Mouse (Mus musculus) gastrocnemius, postnatal 4 days (tissue): Measurements from ENCODE around the gene Tshr. TPM values are rescaled to one million over a fixed set of nuclear protein-coding genes. Genes with fewer than 3 reads are reported as not detected.
"Not testable (repeated sequence)": the region's sequence is repeated elsewhere in the genome, so short reads cannot be mapped to it uniquely, and the experiment has no call there.

Experiments used
- DNase-seq, 2 experiments: peaks; one replicate each; pipeline ENCODE4 v3.0.0; 2021 to 2022; ENCODE audit warnings: low spot score in 2 of 2, mixed read lengths in 2 of 2
- long read RNA-seq, 2 experiments: library from polyadenylated mRNA; stranded (forward); transcript quantifications; one replicate each; pipeline ENCODE4 v2.0.0; 2021
- total RNA-seq, 2 experiments: library from RNA; stranded (reverse); gene quantifications; 2 replicates each; pipeline ENCODE4 v1.2.3; 2021

The Tshr gene
- total RNA-seq = 1 to 10 TPM; 2.4 to 5.7 TPM
- long read RNA-seq, experiment 1, full-length matches to known transcripts = 2 of 8 reads
- long read RNA-seq, experiment 1, partial matches to known transcripts = 3 of 8 reads
- long read RNA-seq, experiment 1, other reads (novel, unspliced or antisense) = 3 of 8 reads
- long read RNA-seq, experiment 2, full-length matches to known transcripts = 3 of 4 reads
- long read RNA-seq, experiment 2, partial matches to known transcripts = 0 of 4 reads
- long read RNA-seq, experiment 2, other reads (novel, unspliced or antisense) = 1 of 4 reads

GRCm38 (mm10) chr12:91384281-91385017, at the start of gene Tshr, which contains the start of gene Cep128:
Tshr (plus strand) TSS chr12:91384563.
Cep128 (minus strand) TSS chr12:91384409.
- peak; percentile 80 to 91 for DNase-seq

- not testable (repeated sequence) for DNase-seq
These were observed 45.7 kb upstream of the Tshr start for GRCm38 (mm10) chr12:91338656-91339055.

GRCm38 (mm10) chr12:91353783-91354182, 30.6 kb upstream of the Tshr start:
- DNase-seq = no peak

GRCm38 (mm10) chr12:91369173-91369572, 15.2 kb upstream of the Tshr start:
- DNase-seq = no peak

GRCm38 (mm10) chr12:91383516-91384264, 673 bp upstream of the Tshr start:
- DNase-seq = peak in 1 of 2 experiments; percentile 15

- peak; percentile 38 to 75 for DNase-seq
These were observed 16.1 kb downstream of the Tshr start for GRCm38 (mm10) chr12:91400232-91401048.

- DNase-seq = no peak
These were observed 16.6 kb downstream of the Tshr start for GRCm38 (mm10) chr12:91401049-91401352.

- DNase-seq = no peak
These were observed 25.9 kb downstream of the Tshr start for GRCm38 (mm10) chr12:91410306-91410705.

GRCm38 (mm10) chr12:91412461-91413182, 28.3 kb downstream of the Tshr start:
- no peak for DNase-seq

GRCm38 (mm10) chr12:91415112-91415511, 30.7 kb downstream of the Tshr start:
- DNase-seq = no peak

GRCm38 (mm10) chr12:91416828-91417227, 32.5 kb downstream of the Tshr start:
- DNase-seq = no peak

GRCm38 (mm10) chr12:91418791-91419190, 34.4 kb downstream of the Tshr start:
- DNase-seq = peak; percentile 42 to 49

GRCm38 (mm10) chr12:91421272-91421671, 36.9 kb downstream of the Tshr start:
- no peak for DNase-seq

GRCm38 (mm10) chr12:91423125-91423820, 38.9 kb downstream of the Tshr start:
- peak in 1 of 2 experiments; percentile 37 for DNase-seq

GRCm38 (mm10) chr12:91426499-91426898, 42.1 kb downstream of the Tshr start:
- DNase-seq = no peak

GRCm38 (mm10) chr12:91427129-91427528, 42.8 kb downstream of the Tshr start:
- DNase-seq = no peak

- no peak for DNase-seq
These were observed 97.9 kb downstream of the Tshr start for GRCm38 (mm10) chr12:91482195-91482733.

GRCm38 (mm10) chr12:91486342-91486741, 102.0 kb downstream of the Tshr start:
- no peak for DNase-seq

GRCm38 (mm10) chr12:91488406-91488805, 104.0 kb downstream of the Tshr start:
- no peak for DNase-seq
